Mouse (Mus musculus) bone marrow macrophage, adult 2 months (primary cell): ENCODE data around the gene Tmed3. TPM values are rescaled to one million over a fixed set of nuclear protein-coding genes. Genes with fewer than 3 reads are reported as not detected.

Source experiments
- H3K27ac ChIP-seq: 2 replicates; pipeline ENCODE4 v1.5.1; 2012; ENCODE audit warnings: low read depth, low read length; ENCODE audit not compliant: insufficient read depth
- H3K4me1 ChIP-seq: 2 replicates; pipeline ENCODE4 v1.6.1; 2012; ENCODE audit warnings: low read length; ENCODE audit not compliant: control insufficient read depth, insufficient read depth
- H3K4me3 ChIP-seq: 2 replicates; pipeline ENCODE4 v1.5.1; 2012; ENCODE audit warnings: mild to moderate bottlenecking, low read length, moderate library complexity; ENCODE audit not compliant: insufficient read depth
- CTCF ChIP-seq: IDR thresholded peaks from 2 replicates; pipeline ENCODE4 v1.5.1; 2012; ENCODE audit warnings: low read depth, mild to moderate bottlenecking, low read length, moderate library complexity
- POLR2A ChIP-seq: IDR thresholded peaks from 2 replicates; pipeline ENCODE4 v1.6.1; 2012; ENCODE audit warnings: mild to moderate bottlenecking, low read depth, low read length, borderline replicate concordance
- polyA plus RNA-seq: library from polyadenylated mRNA; stranded (reverse); fragments of >200 nt; gene quantifications from 2 replicates; pipeline ENCODE4 v1.2.4, GENCODE M21; 2012; ENCODE audit not compliant: missing spikeins, insufficient read depth, insufficient read length

The Tmed3 gene
- polyA plus RNA-seq = 75.2 and 81.0 TPM in 2 replicates

DNA sequence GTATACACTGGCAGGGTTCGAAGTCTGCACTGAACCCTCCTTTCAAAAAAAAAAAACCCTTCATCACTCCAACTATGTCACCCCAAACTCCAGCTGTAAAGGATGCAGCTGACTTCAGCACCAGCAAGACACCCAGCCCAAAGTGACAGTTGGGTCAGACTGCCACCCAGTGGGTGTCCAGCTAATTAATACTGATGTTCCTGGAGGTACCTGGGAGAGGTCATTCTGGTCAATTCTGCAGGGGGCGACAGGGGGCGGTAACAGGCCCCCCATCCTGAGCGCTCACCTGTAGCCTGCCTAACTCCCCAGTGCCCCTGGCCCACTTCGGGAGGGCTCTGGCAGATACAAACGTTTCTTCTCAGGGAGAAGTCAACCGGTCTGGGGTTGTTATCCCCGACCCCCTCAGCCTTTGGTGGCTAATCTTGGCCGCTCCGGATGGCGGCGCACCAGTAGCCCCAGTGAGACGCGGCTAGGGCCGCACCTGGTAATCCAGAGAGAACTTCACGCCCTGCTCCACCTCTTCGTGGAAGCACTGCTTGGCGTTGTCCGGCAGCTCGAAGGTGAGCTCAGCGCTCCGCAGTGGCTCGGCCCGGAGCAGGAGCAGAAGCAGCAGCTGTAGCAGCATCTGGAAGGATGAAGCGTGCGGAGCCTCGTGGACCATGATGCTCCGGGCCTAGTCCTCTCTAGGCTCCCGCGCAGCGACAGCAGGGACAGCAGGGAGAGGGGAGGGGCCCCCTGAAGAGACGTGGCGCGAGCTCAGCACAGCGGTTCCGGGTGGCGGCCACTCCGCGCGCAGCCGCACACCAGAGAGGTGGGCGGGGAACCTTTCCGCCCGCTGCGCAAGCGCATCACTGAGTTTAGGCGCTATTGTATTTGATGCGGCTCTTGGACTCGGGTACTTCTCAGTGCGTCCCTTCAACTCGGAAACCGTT, at the start of gene Tmed3:
TSS of gene Tmed3 (minus strand) at position 804 of the 932 bp plus-strand sequence.
- peaks cover 7% of the 10 kb centered on the region for H3K4me1 ChIP-seq
- H3K27ac ChIP-seq = peak within 1 kb of the TSS; percentile 41
- H3K4me3 ChIP-seq = peak within 1 kb of the TSS; percentile 93
- TF ChIP-seq CTCF (no peak; the same call in 1 of the 2 replicates), POLR2A (no peak)

DNA sequence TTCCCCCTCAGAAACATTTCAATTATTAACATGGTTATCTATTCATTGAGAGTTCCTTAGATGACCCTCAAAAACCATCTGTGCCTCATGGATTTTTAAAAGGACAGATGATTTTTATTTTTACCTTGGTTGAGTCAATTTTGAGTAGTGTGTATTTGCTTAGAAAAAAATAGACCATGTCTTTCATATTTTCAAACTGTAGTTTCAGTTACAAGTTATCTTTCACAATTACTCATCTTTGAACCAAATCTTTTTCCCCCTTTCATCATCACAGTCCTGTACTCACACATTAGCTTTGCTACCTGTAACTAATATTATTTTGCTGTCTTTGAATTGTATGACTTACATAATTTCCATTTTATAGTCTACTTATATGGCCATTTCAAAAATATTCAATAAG, 35.2 kb upstream of the Tmed3 start:
- Histone ChIP-seq H3K4me1 (no peaks in the 10 kb centered on the region), H3K4me3 (no peak overlapping the region), H3K27ac (no peak overlapping the region)
- TF ChIP-seq POLR2A (no peak), CTCF (no peak)

DNA sequence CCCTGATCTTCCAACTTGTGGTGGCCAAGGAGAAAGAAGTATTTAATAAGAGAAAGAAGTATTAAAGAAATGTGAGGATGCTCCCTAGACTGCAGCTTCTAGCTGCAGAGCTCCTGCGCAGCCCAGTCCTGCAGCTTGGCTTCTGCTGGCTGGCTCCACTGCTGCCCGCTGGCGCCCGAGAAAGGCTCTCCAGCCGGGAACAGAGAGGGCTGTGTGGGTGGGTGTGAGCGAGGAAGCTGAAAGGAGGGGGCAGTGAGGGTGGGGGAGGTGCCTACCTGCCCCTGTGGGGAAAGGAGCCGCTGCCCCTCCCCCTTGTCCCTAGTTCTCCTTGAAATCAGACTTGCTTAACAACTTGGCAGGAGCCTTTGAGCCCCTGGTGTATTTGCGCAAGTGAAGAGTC, 33.4 kb upstream of the Tmed3 start, which contains the start of gene Ankrd34c:
TSS of gene Ankrd34c (minus strand) at position 181 of the 400 bp plus-strand sequence.
- TF ChIP-seq POLR2A (no peak), CTCF (no peak)
- no peak within 1 kb of the TSS for H3K27ac ChIP-seq
- H3K4me3 ChIP-seq = no peak within 1 kb of the TSS
- H3K4me1 ChIP-seq = no peaks in the 10 kb centered on the region

DNA sequence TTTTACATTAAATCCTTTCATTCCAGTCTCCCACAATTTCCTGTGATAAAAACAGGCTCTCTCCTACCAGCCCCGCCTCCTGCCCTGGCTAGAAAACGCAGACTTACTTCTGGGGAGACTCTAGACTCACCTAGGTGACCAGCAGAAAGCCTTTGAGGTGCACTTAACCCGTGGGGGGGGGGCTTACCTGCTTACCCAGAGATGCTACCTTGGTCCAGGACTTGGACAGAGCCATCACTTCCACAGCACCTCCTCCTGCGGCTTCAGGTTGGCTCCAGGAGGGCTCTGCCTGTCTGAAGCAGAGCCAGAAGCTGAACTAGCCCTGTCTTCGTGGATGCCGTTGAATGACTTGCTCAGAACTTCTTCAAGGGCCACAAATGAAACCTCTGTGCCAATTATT, 33.0 kb upstream of the Tmed3 start:
- Histone ChIP-seq H3K4me3 (no peak overlapping the region), H3K4me1 (no peaks in the 10 kb centered on the region), H3K27ac (no peak overlapping the region)
- no peak for TF ChIP-seq POLR2A
- TF ChIP-seq CTCF = no peak

DNA sequence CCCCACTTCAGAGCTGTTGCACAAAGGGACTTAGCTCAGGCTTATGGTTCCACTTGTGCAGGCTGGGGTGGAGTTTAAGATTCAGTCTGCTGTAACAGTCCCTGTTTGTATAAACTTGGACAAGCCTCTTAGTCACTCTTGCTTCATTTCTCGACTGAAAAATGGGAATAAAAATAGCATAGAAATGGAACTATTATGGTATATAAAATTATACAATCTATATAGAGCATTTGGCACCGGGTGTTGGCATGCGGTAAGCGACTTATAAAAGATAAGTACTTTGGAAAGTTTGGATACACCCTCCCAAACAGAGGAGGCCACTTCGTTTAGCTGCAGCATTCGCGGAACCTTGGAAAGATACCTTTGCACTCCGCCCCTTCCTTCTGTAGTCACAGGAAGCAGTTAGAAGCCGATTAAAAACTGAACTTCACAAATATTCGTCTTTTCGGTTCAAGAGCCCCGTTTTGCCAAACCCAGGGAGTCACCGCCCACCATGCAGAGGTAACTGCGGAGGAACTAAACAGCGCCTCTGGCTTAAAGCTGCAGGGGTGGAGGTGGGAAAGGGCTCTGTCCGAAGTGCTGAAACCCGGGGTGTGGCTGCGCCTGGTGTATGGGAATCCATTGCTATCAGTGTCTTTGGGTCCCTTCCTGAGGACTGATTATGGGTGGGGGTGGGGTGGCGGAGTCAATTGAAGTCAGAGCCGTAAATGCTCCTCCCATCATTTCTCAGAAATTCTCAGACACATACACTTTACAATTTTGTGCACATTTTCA, 32.3 kb upstream of the Tmed3 start:
- H3K4me1 ChIP-seq = no peaks in the 10 kb centered on the region
- no peak for TF ChIP-seq POLR2A
- no peak for TF ChIP-seq CTCF

DNA sequence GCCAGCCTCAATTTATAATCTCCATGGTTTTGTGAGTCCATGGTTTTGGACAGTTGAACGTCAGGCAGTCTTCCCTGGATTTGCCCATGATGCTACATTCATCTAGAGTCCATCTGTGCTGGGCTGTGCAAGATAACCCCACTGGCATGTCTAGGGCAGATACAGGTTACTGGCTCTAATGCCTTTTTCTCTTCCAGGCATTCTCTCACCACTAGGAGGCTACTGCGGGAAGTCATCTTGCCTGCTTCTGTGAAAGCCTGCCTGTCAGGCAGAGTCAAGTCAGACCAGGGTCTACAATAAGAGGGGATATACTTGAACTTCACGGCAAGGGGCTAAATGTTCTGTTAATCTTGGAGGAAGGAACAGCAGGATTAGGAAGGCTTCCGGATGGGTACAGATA, 2.0 kb upstream of the Tmed3 start:
- peak; percentile 17; the same call in 1 of the 2 replicates for TF ChIP-seq CTCF
- TF ChIP-seq POLR2A = no peak
- Histone ChIP-seq H3K4me3 (no peak overlapping the region), H3K4me1 (peaks cover 7% of the 10 kb centered on the region), H3K27ac (no peak overlapping the region)

More for the DNA sequence above, 32.3 kb upstream of the Tmed3 start:
- no peak overlapping the region for H3K27ac ChIP-seq
- H3K4me3 ChIP-seq = no peak overlapping the region

DNA sequence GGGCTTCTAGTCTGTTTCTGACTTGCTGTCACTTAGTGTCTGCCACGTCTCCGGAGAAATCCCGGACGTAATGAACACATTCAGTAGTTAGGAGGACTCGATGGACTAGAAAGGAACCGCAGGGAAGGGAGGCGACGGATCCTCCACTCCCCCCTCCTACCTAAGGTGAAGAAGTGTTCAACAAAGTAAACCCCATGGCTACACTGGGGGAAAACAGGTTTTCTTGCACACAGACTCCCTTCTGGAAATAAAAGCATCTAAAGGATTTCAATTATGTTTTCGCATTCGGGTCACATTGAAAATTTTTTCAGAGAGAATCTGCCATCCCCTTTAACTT, 297 bp upstream of the Tmed3 start:
- TF ChIP-seq POLR2A (no peak), CTCF (no peak)
- Histone ChIP-seq H3K27ac (no peak overlapping the region), H3K4me3 (peak overlapping the region; percentile 93), H3K4me1 (peaks cover 7% of the 10 kb centered on the region)

DNA sequence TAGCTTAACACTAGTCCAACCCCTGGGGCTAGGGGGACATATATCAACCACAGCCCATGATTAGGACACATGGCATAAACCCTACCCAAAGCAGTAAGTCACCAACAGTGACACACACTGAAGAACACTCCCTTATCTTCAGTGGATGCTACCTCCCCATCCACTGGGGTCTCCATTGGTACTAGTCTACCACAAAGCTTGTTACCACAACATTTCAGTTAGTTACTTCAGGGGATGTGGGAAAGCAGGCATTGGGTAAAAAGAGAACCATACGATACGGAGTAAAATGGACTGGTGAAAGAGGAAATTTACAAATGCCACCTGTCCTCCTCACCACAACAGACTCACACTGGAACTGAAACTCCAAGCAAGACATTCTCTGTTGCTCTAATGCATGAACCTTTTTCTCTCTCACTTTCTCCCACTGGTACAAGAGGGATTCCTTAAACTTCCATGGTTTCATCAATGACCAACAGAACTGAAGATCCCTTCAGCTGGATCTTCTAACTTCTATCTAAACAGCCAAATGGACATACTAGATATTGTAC, 3.9 kb downstream of the Tmed3 start:
- Histone ChIP-seq H3K4me3 (no peak overlapping the region), H3K27ac (no peak overlapping the region), H3K4me1 (peaks cover 7% of the 10 kb centered on the region)
- TF ChIP-seq CTCF = no peak
- TF ChIP-seq POLR2A = no peak

DNA sequence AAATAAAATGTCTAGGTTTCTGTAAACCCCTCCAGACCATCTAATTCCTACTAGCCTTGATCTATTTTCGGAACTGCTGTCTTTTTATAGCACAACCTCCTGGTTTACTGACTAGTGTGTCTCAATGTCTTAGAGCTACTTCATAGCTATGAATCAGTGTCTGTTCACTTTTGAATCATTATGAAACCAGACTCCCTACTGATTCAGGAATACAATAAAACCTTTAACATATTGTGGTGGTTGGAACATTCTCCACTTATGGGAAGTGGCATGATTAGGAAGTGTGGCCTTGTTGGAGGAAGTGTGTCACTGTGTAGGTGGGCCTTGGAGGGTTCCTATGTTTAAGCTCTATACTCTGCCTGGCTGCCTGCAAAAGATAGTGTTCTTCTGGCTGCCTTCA, 9.7 kb downstream of the Tmed3 start:
- Histone ChIP-seq H3K4me3 (no peak overlapping the region), H3K4me1 (peaks cover 3% of the 10 kb centered on the region), H3K27ac (no peak overlapping the region)
- TF ChIP-seq POLR2A (no peak), CTCF (no peak)

DNA sequence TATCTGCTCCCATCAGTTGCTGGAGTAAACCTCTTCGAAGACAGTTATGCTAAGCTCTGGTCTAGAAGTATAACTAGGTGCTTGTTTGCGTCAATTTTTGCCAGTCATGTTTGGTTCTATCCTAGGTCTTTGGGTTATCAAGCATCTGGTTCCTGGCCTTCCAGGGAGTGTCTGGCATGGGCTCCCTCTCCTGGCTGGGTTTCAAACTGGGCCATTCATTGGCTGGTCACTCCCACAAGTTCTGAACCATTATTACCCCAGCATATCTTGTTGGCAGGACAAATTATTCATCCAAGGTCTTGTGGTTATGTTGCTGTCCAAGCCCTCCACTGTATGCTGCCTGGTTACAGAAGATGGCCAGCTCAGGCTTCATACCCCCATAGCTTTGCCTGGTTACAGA, 11.2 kb downstream of the Tmed3 start:
- TF ChIP-seq POLR2A (no peak), CTCF (no peak)
- no peak overlapping the region for H3K27ac ChIP-seq
- H3K4me1 ChIP-seq = peaks cover 3% of the 10 kb centered on the region
- H3K4me3 ChIP-seq = no peak overlapping the region
